Mouse (Mus musculus) neural tube, embryonic 13.5 days (tissue): ENCODE measurements around the gene Dscaml1. TPM values are rescaled to one million over a fixed set of nuclear protein-coding genes. Genes with fewer than 3 reads are reported as not detected.
A peak's percentile ranks its signal among the peaks of the same experiment; 100 is the strongest.
"Not testable (repeated sequence)": the region's sequence is repeated elsewhere in the genome, so short reads cannot be mapped to it uniquely, and the experiment has no call there.

Experiments
- ATAC-seq: fragments of 200-750 bp; cut with Nextera tagmentation; 2 replicates; pipeline ENCODE4 v1.8.0; 2017; ENCODE audit warnings: low read depth, mild to moderate bottlenecking, moderate TSS enrichment, moderate library complexity
- H3K27ac ChIP-seq: fragments of 300-500 bp; sonication (generic); replicated peaks from 2 replicates; pipeline ENCODE4 v1.5.1; 2015; ENCODE audit warnings: moderate library complexity, mild to moderate bottlenecking, inconsistent platforms
- H3K27me3 ChIP-seq: fragments of 300-500 bp; sonication (generic); 2 replicates; pipeline ENCODE4 v1.6.1; 2015; ENCODE audit warnings: mild to moderate bottlenecking, inconsistent platforms
- H3K36me3 ChIP-seq: fragments of 300-500 bp; sonication (generic); 2 replicates; pipeline ENCODE4 v1.6.1; 2015; ENCODE audit warnings: mild to moderate bottlenecking, inconsistent platforms
- H3K4me1 ChIP-seq: fragments of 300-500 bp; sonication (generic); replicated peaks from 2 replicates; pipeline ENCODE4 v1.6.1; 2015; ENCODE audit warnings: inconsistent platforms
- H3K4me2 ChIP-seq: fragments of 300-500 bp; sonication (generic); 2 replicates; pipeline ENCODE4 v1.6.1; 2015; ENCODE audit warnings: inconsistent platforms, mild to moderate bottlenecking, moderate library complexity
- H3K4me3 ChIP-seq: fragments of 300-500 bp; sonication (generic); 2 replicates; pipeline ENCODE4 v1.5.1; 2015; ENCODE audit warnings: mild to moderate bottlenecking, inconsistent platforms
- H3K9ac ChIP-seq: fragments of 300-500 bp; sonication (generic); 2 replicates; pipeline ENCODE4 v1.6.1; 2015; ENCODE audit warnings: moderate library complexity, mild to moderate bottlenecking, inconsistent platforms
- H3K9me3 ChIP-seq: fragments of 300-500 bp; sonication (generic); 2 replicates; pipeline ENCODE4 v1.6.1; 2016; ENCODE audit warnings: inconsistent platforms
- WGBS: fragments of 180-500 bp; shearing (Covaris S2); methylation state at CpG from one replicate; pipeline ENCODE4 v1.1.7; 2015; 5-methylcytosine and 5-hydroxymethylcytosine counted together
- polyA plus RNA-seq: library from polyadenylated mRNA; unstranded; fragments of >200 nt; fragmentation: Nextera tagmentation; extraction: Ambion mirVana; gene quantifications from 2 replicates; pipeline ENCODE4 v1.2.1, GENCODE M21; 2015

Gene Dscaml1
- polyA plus RNA-seq, 1 experiment from 2014 or later = 12.5 TPM

DNA sequence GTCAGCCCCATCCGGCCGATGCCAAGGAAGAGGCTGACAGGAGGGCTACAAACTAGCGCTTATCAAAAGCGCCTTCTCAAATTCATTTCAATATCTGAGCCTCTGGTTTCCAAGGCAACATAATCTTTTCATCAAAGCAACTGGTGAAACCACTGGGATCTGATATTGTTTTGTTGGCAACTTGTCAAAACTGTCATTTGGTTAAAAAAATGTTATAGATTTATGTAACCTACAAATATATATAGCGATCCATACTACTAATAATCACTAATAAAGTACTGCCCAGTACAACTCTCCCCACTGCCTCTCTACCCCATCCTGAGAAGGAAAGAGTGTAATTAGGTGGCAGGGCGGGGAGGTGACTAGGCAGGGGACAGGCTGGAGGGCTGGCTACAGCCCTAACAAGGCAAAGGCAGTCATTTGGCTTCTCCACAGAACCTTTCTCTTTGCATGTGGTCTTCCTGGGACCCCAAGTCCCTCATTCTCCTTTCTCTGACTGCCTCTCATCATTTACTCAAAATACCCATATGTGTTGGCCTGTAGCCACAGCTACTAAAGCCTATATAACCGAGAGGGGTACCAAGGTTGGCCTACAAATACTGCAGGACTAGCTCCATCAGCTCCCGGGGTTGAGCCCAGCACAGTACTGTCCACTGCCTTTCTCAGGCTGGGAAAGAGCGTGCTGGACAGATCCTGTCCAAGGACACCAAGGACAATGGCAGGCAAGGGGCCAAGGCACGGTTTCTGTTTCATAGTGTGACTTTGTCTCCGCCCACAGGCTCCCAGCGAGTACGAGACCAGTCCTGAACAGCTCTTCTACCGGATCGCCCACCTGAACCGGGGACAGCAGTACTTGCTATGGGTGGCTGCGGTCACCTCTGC lies 313.5 kb downstream of the Dscaml1 start:
- ATAC-seq = no peak
- peaks cover 10% of the 10 kb centered on the region; the same call in 1 of the 2 replicates for H3K36me3 ChIP-seq
- no peaks in the 10 kb centered on the region for H3K27me3 ChIP-seq
- no peak overlapping the region for H3K27ac ChIP-seq
- 66% methylated on average over 17 of the region's 17 CpGs for WGBS
- no peaks in the 10 kb centered on the region for H3K9me3 ChIP-seq
- H3K4me2 ChIP-seq = no peak overlapping the region
- H3K9ac ChIP-seq = no peak overlapping the region
- peaks cover 20% of the 10 kb centered on the region for H3K4me1 ChIP-seq
- no peak overlapping the region for H3K4me3 ChIP-seq

DNA sequence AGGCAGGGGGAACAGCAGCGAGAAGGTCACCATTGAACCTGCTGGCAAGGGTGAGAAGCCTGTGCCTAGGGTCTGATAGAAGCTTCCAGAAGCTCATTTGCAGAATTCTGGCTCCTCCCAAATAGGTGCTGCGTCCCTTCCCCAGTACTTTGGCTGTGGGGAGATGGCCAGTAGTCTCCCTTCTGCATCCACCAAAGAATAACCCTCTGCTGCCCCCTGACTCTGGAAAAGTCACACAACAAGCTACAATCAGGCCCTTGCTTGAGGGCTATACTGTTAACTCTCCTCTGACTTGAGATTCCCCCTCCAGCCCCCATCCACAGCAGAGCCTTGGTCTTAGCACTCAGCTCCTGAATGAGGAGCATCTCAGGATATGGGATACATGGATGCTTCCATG lies 314.2 kb downstream of the Dscaml1 start:
- no peaks in the 10 kb centered on the region for H3K27me3 ChIP-seq
- no peaks in the 10 kb centered on the region for H3K9me3 ChIP-seq
- peaks cover 10% of the 10 kb centered on the region; the same call in 1 of the 2 replicates for H3K36me3 ChIP-seq
- 68% methylated on average over 2 of the region's 2 CpGs for WGBS
- peaks cover 26% of the 10 kb centered on the region for H3K4me1 ChIP-seq
- no peak overlapping the region for H3K27ac ChIP-seq
- H3K4me2 ChIP-seq = no peak overlapping the region
- no peak overlapping the region for H3K9ac ChIP-seq
- H3K4me3 ChIP-seq = no peak overlapping the region
- no peak for ATAC-seq

DNA sequence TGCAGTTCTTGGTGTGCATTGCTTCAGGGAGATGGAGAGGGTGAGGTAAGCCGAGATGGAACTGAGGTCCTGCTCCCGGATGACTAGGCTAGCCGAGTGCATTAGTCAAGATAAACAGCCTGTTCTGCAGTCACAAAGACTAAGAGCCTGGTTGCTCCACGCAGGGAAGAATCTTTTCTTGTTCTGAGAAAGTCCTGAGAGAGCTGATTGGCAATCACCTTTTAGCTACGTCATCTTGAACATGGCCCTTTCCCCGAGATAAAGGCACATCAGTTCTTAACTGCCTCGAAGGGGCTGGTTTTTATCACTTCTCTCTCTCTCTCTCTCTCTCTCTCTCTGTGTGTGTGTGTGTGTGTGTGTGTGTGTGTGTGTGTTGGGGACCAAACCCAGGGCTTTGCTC lies 319.0 kb downstream of the Dscaml1 start:
- peak overlapping the region; percentile 49; the same call in 1 of the 2 replicates for H3K27ac ChIP-seq
- no peaks in the 10 kb centered on the region for H3K9me3 ChIP-seq
- peaks cover 17% of the 10 kb centered on the region; the same call in 1 of the 2 replicates for H3K36me3 ChIP-seq
- H3K27me3 ChIP-seq = no peaks in the 10 kb centered on the region
- no peak overlapping the region for H3K9ac ChIP-seq
- H3K4me3 ChIP-seq = no peak overlapping the region
- 55% methylated on average over 7 of the region's 7 CpGs for WGBS
- no peak overlapping the region for H3K4me2 ChIP-seq
- H3K4me1 ChIP-seq = peaks cover 10% of the 10 kb centered on the region
- ATAC-seq = no peak

DNA sequence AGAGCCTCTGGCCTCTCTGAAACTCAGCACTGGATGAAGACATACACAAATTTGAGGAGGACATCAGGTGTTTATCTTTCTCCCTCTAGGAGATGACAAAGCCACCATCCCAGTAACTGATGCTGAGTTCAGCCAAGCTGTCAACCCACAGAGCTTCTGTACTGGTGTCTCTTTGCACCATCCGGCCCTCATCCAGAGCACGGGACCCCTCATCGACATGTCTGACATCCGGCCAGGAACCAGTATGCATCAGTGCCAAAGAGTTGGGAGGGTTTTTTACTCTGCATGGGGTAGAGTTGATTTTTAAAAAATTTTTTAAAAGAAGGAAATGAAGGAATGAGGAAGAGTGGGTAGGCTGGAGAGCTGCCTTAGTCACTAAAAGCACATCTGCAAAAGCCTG lies 323.5 kb downstream of the Dscaml1 start:
- 95% methylated on average over 4 of the region's 4 CpGs for WGBS

DNA sequence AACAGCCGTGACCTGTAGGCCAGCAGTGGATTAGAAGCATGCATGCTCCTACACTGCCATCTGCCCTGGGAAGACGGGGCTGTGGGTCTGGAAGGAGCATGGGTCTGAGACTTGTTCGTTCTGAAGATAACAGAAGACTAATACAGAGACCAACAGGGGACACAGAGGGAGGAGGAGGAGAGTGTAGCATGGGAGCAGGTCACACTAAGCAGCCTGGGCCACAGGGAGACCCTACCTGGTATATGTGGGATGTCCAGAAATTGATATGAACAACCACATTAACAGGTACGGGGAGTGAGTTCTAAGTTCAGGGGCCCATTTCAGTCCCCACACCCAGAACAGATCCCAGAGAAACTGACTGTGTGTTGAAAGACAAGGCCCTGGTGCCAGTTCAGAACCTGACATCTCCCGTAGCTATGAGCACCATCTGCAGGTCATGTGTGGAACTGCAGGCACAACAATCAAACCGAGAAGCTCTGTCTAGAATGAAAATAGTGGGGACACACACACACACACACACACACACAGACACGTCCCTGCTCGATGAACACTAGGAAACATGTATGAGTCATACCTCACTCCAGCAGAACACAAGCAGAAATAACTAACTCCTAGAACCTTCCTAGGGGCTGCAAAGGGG lies 328.1 kb downstream of the Dscaml1 start:
- H3K36me3 ChIP-seq = peaks cover 18% of the 10 kb centered on the region
- peak; percentile 61 for ATAC-seq
- WGBS = 45% methylated on average over 8 of the region's 8 CpGs
- H3K9ac ChIP-seq = no peak overlapping the region
- no peaks in the 10 kb centered on the region for H3K9me3 ChIP-seq
- H3K4me3 ChIP-seq = no peak overlapping the region
- no peaks in the 10 kb centered on the region for H3K27me3 ChIP-seq
- H3K27ac ChIP-seq = no peak overlapping the region
- H3K4me2 ChIP-seq = no peak overlapping the region
- no peaks in the 10 kb centered on the region for H3K4me1 ChIP-seq

More for the DNA sequence above, 323.5 kb downstream of the Dscaml1 start:
- Histone ChIP-seq H3K36me3 (peaks cover 21% of the 10 kb centered on the region), H3K4me1 (peaks cover 6% of the 10 kb centered on the region; the same call in 1 of the 2 replicates), H3K9ac (no peak overlapping the region), H3K9me3 (no peaks in the 10 kb centered on the region), H3K4me2 (no peak overlapping the region), H3K27ac (no peak overlapping the region), H3K27me3 (no peaks in the 10 kb centered on the region), H3K4me3 (no peak overlapping the region)
- no peak for ATAC-seq

DNA sequence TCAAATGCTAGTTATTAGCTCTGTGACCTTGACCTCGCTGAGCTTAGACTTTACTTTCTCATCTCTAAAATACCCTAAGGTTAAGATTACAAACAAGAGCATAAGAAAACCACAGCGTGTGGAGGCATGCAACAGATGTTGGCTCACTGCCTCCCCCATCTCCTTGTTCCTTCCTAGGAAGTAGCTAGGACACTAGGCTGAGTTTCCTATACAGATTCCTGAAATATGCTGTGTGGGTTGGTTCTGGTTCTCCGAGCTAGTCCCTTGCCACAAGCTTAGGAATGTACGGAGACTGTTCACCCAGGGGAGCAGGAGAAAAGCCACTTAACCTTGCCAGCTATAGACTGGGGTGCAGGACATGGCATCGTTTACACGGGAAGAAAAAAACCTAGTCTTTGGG lies 339.8 kb downstream of the Dscaml1 start:
- H3K9me3 ChIP-seq = no peaks in the 10 kb centered on the region
- H3K9ac ChIP-seq = no peak overlapping the region
- no peaks in the 10 kb centered on the region for H3K4me1 ChIP-seq
- no peaks in the 10 kb centered on the region for H3K27me3 ChIP-seq
- peaks cover 33% of the 10 kb centered on the region for H3K36me3 ChIP-seq
- H3K4me3 ChIP-seq = no peak overlapping the region
- ATAC-seq = no peak
- no peak overlapping the region for H3K4me2 ChIP-seq
- no peak overlapping the region for H3K27ac ChIP-seq
- WGBS = 83% methylated on average over 6 of the region's 6 CpGs

DNA sequence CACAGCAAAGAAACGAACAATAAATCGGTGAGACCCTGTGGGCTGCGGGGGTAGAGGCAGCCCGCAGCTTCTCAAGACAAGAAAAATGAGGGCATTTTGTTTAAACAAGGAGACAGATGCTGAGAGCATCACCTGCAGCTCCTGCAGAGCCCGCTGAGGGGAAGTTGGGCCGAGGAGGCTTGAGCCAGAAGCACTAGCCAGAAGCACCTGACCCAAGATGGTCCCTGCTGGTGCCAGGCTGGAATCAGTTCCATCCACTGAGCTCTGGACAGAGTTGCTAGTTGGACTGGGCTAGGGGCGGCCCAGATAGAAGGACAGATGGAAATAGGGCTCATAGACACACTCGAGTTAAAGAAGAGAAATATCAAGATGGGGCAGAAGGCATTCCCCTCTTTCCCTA lies 340.7 kb downstream of the Dscaml1 start:
- Histone ChIP-seq H3K9me3 (no peaks in the 10 kb centered on the region), H3K4me3 (no peak overlapping the region), H3K36me3 (peaks cover 43% of the 10 kb centered on the region), H3K4me1 (no peaks in the 10 kb centered on the region), H3K9ac (no peak overlapping the region), H3K27ac (no peak overlapping the region), H3K27me3 (no peaks in the 10 kb centered on the region), H3K4me2 (no peak overlapping the region)
- WGBS = 89% methylated on average over 8 of the region's 8 CpGs
- ATAC-seq = no peak

DNA sequence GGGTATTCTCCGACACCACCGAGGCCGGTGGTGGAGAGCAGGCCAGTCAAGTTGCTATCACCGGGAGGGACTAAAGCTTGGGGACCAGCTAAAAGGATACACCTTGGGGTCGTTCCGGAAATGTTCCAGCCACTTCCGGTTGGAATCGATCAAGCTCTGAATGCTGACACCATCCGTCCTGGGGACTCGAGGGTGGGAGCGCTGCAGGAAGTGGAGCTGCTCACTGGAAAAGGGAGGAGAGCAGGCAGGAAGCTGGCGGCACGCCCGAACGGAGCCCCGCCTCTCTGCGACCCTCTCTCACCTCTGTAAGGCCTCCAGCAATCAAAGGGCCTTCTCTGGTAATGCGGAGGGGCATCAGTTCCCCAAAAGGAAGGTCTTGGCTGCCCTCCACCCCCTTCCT lies 342.0 kb downstream of the Dscaml1 start:
- Histone ChIP-seq H3K4me1 (no peaks in the 10 kb centered on the region), H3K9me3 (no peaks in the 10 kb centered on the region), H3K27me3 (no peaks in the 10 kb centered on the region), H3K4me3 (no peak overlapping the region), H3K36me3 (peaks cover 52% of the 10 kb centered on the region), H3K9ac (no peak overlapping the region), H3K4me2 (no peak overlapping the region), H3K27ac (no peak overlapping the region)
- ATAC-seq = no peak
- 85% methylated on average over 18 of the region's 18 CpGs for WGBS

DNA sequence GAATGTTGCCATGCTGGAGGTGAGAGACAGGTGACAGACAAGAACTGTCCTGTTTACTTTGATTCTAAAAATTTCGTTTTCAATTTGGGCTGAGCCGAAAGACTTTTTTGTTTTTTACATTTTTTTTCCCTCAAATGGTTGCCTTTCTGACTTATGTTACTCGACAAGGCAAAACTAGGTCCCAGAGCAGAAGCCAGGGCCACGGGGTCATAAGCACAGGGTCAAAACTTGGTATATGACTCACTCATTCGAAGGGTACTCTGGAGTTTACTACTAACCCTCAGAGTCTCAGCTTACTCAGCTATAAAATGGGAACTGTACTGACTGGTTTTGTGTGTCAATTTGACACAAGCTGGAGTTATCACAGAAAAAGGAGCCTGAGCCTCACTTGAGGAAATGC lies 343.2 kb downstream of the Dscaml1 start:
- 91% methylated on average over 5 of the region's 5 CpGs for WGBS
- no peaks in the 10 kb centered on the region for H3K9me3 ChIP-seq
- H3K36me3 ChIP-seq = peaks cover 64% of the 10 kb centered on the region

DNA sequence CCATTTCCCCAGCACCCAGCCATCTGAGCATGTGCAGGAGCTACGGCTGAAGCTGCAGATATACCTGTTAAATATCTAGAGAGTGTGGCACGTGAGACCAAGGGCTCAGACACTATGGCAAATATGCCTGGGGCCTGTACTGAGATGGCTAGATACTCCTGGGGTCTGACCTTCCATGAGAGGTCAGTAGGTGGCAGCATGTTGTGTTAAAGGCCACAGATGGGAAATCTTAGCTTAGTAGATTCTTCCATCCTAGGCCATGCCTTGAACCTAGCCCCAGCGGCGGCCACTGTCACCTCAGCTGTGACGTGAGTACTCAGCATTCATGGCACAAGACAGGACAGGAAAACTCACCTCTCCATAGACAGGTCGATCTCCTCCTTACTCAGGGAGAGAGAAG lies 347.7 kb downstream of the Dscaml1 start:
- Histone ChIP-seq H3K4me3 (no peak overlapping the region), H3K27me3 (no peaks in the 10 kb centered on the region), H3K9ac (no peak overlapping the region), H3K4me2 (no peak overlapping the region), H3K27ac (no peak overlapping the region), H3K9me3 (no peaks in the 10 kb centered on the region), H3K4me1 (no peaks in the 10 kb centered on the region), H3K36me3 (peaks cover 88% of the 10 kb centered on the region)
- 89% methylated on average over 6 of the region's 6 CpGs for WGBS
- no peak for ATAC-seq

More for the DNA sequence above, 343.2 kb downstream of the Dscaml1 start:
- Histone ChIP-seq H3K27ac (no peak overlapping the region), H3K9ac (no peak overlapping the region), H3K4me1 (no peaks in the 10 kb centered on the region), H3K4me2 (no peak overlapping the region), H3K27me3 (no peaks in the 10 kb centered on the region), H3K4me3 (no peak overlapping the region)
- no peak for ATAC-seq

DNA sequence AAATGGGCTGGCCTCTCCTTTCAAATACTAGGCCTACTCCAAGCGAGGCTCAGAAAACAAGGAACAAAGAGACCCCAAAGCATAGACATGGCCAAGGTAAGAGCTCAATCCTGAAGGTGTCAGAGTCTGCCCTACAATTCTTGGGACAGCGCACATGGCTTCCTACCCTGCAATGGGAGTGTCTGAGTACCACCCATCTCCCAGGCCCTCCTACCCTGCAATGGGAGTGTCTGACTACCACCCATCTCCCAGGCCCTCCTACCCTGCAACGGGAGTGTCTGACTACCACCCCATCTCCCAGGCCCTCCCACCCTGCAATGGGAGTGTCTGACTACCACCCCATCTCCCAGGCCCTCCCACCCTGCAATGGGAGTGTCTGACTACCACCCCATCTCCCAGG lies 349.7 kb downstream of the Dscaml1 start:
- not testable (repeated sequence) for H3K4me1 ChIP-seq, ATAC-seq, H3K9ac ChIP-seq, H3K27me3 ChIP-seq, H3K4me3 ChIP-seq, H3K9me3 ChIP-seq, H3K27ac ChIP-seq, H3K4me2 ChIP-seq
- peaks cover 70% of the 10 kb centered on the region for H3K36me3 ChIP-seq
- WGBS = 84% methylated on average over 3 of the region's 3 CpGs

DNA sequence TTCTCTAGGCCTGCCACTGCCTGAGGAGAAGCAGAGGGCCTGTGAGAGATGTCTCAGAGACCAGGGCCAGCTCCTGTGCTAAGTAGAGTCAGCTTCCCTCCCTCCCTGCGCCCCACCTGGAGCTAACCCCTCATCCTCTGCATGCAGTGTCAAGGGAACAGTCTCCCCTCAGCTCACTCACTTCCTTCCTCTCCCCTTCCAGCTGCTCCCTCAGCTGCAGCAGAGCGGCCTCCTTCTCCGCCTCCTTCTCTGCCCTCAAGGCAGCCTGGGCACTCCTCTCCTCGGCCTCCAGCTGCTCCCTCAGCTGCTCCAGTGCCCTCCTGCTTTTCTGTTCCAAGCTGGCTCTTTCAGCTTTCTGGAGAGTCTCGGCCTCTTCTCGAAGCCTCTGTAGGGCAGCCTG lies 352.8 kb downstream of the Dscaml1 start:
- no peak for ATAC-seq
- Histone ChIP-seq H3K4me2 (no peak overlapping the region), H3K27me3 (no peaks in the 10 kb centered on the region), H3K4me3 (no peak overlapping the region), H3K9me3 (no peaks in the 10 kb centered on the region), H3K4me1 (peaks cover 23% of the 10 kb centered on the region), H3K9ac (no peak overlapping the region), H3K36me3 (peaks cover 44% of the 10 kb centered on the region), H3K27ac (no peak overlapping the region)
- WGBS = 82% methylated on average over 6 of the region's 6 CpGs
